Mouse (Mus musculus) liver, embryonic 14.5 days (tissue): ENCODE data around the gene Ppp6r3. TPM values are rescaled to one million over a fixed set of nuclear protein-coding genes. Genes with fewer than 3 reads are reported as not detected.

Source experiments
- ATAC-seq: fragments of 200-750 bp; cut with Nextera tagmentation; 2 replicates; pipeline ENCODE4 v1.8.0; 2017; ENCODE audit warnings: moderate number of reproducible peaks, mild to moderate bottlenecking, moderate library complexity; ENCODE audit not compliant: insufficient read depth
- DNase-seq, 3 experiments: peaks; one replicate each; pipeline ENCODE4 v3.0.0-alpha.2; 2012 to 2013; ENCODE audit warnings: low read depth in 3 of 3, low spot score in 3 of 3
- H3K27ac ChIP-seq: fragments of 300-500 bp; sonication (generic); 2 replicates; pipeline ENCODE4 v1.5.1; 2014; ENCODE audit warnings: moderate library complexity, mild to moderate bottlenecking, control low read depth, inconsistent platforms
- H3K27me3 ChIP-seq: fragments of 300-500 bp; sonication (generic); 2 replicates; pipeline ENCODE4 v1.6.1; 2014; ENCODE audit warnings: mild to moderate bottlenecking, low read length, moderate library complexity; ENCODE audit not compliant: control insufficient read depth, insufficient read depth
- H3K36me3 ChIP-seq: fragments of 300-500 bp; sonication (generic); replicated peaks from 2 replicates; pipeline ENCODE4 v1.6.1; 2014; ENCODE audit warnings: low read depth; ENCODE audit not compliant: control insufficient read depth, insufficient read depth
- H3K4me1 ChIP-seq, 2 experiments: fragments of 200-500 bp in 1 of 2; fragments of 300-500 bp in 1 of 2; sonication (generic) in 1 of 2; replicated peaks; 2 replicates each; pipeline ENCODE4 v1.6.1; 2012 to 2014; ENCODE audit warnings: antibody characterized with exemption in 1 of 2, inconsistent platforms in 1 of 2, low read length in 1 of 2; ENCODE audit not compliant: control insufficient read depth in 2 of 2, insufficient read depth in 2 of 2
- H3K4me2 ChIP-seq: fragments of 300-500 bp; sonication (generic); 2 replicates; pipeline ENCODE4 v1.6.1; 2014; ENCODE audit warnings: low read depth, mild to moderate bottlenecking, control low read depth, moderate library complexity
- H3K4me3 ChIP-seq, 2 experiments: fragments of 200-500 bp in 1 of 2; fragments of 300-500 bp in 1 of 2; sonication (generic) in 1 of 2; 2 replicates each; pipeline ENCODE4 v1.5.1; 2012 to 2014; ENCODE audit warnings: low read depth in 2 of 2, low read length in 2 of 2, mild to moderate bottlenecking in 2 of 2, control low read depth in 1 of 2, inconsistent platforms in 1 of 2, moderate library complexity in 1 of 2; ENCODE audit not compliant: insufficient read depth in 1 of 2
- H3K9ac ChIP-seq: fragments of 300-500 bp; sonication (generic); replicated peaks from 2 replicates; pipeline ENCODE4 v1.6.1; 2014; ENCODE audit warnings: mild to moderate bottlenecking, control low read depth, moderate library complexity
- H3K9me3 ChIP-seq: fragments of 300-500 bp; sonication (generic); 2 replicates; pipeline ENCODE4 v1.6.1; 2016; ENCODE audit warnings: low read length, mixed read lengths; ENCODE audit not compliant: control insufficient read depth
- CTCF ChIP-seq: IDR thresholded peaks from 2 replicates; pipeline ENCODE4 v1.5.1; 2016; ENCODE audit warnings: antibody characterized with exemption, low read depth, control low read depth
- EP300 ChIP-seq: IDR thresholded peaks from 2 replicates; pipeline ENCODE4 v1.6.1; 2016; ENCODE audit warnings: antibody characterized with exemption, low read depth
- WGBS: fragments of 180-500 bp; shearing (Covaris S2); extraction: QIAGEN DNeasy Blood & Tissue Kit; methylation state at CpG from one replicate; pipeline ENCODE4 v1.1.7; 2014; ENCODE audit not compliant: insufficient replicate concordance; 5-methylcytosine and 5-hydroxymethylcytosine counted together
- polyA plus RNA-seq, 2 experiments: library from polyadenylated mRNA; depleted of rRNA in 1 of 2; stranded (reverse) in 1 of 2; unstranded in 1 of 2; fragments of >200 nt; fragmentation: Nextera tagmentation in 1 of 2; extraction: Ambion mirVana in 1 of 2; gene quantifications; 2 replicates each; pipeline versions ENCODE4 v1.2.1 to v1.2.3; 2012 to 2014

The Ppp6r3 gene
- polyA plus RNA-seq, 2 experiments, result 22.6 TPM

DNA sequence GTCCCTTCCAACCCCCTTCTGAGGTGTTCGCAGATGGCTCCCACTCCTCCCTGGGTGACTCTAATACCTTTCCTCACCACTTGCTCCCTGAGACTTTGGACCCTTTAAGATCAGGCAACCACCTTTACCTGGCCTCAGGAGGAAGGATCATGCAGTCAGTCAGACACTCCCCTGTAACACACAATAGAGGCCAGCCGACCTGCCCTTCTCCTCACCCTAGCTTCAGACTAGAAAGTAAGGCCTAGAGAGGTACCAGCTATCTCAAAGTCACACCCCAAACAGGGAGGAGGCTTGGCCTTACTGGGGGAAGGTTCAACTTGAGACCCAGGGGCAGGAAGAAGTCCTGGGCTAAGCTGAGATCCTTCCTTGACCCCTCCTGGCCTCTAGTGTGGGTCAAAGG lies 151.3 kb downstream of the Ppp6r3 start:
- Histone ChIP-seq H3K36me3 (no peaks in the 10 kb centered on the region), H3K9me3 (no peaks in the 10 kb centered on the region), H3K4me3 (no peak overlapping the region), H3K27ac (no peak overlapping the region), H3K9ac (no peak overlapping the region), H3K27me3 (no peaks in the 10 kb centered on the region), H3K4me2 (no peak overlapping the region), H3K4me1 (no peaks in the 10 kb centered on the region)
- TF ChIP-seq CTCF (no peak), EP300 (no peak)
- ATAC-seq (no peak), DNase-seq (no peak)
- WGBS, result 69% methylated on average over 2 of the region's 2 CpGs

DNA sequence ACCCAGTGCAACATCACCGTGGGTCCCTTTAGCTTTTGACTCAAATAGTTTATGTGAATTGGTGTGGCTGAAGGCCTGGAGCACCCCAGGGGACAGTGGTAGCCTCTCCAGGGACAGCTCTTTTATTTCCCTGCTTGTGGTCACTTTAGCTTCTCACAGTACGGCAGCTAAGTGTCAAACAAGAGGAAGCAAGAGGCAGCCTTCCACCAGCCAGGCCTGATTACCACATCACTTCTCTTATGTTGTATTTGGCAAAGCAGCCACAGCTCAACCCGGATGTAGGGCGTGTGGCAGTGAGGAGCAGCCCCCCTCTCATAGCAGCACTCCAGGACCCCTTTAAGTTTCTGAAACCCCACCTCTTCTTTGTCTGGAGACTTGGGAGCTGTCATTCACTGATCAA lies 152.6 kb downstream of the Ppp6r3 start:
- H3K27ac ChIP-seq, result no peak overlapping the region
- no peak overlapping the region for H3K4me2 ChIP-seq
- H3K9me3 ChIP-seq, result no peaks in the 10 kb centered on the region
- TF ChIP-seq EP300 (no peak), CTCF (no peak)
- no peaks in the 10 kb centered on the region for H3K4me1 ChIP-seq
- H3K27me3 ChIP-seq, result no peaks in the 10 kb centered on the region
- ATAC-seq (no peak), DNase-seq (no peak)
- no peak overlapping the region for H3K9ac ChIP-seq
- no peak overlapping the region for H3K4me3 ChIP-seq
- H3K36me3 ChIP-seq, result no peaks in the 10 kb centered on the region
- 28% methylated on average over 4 of the region's 4 CpGs for WGBS

DNA sequence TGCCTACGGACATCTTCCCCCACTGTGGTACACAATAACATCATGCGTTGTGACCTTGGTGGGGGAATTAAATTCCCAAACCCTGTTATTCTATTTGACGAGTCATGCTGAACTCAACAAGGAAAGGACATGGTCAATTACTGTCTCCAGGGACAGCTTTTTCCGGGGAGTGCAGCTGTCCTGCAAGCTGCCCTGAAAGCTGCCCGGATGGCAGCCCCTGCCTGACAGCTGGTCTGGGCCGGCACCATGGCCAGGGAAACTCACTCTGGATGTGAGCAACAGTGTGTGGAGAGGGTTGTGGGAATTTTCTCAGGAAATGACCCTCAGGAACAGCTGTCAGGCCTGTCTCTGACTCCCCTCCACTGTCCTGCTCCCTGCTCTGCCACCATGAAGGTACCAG lies 153.1 kb downstream of the Ppp6r3 start:
- DNase-seq (no peak), ATAC-seq (no peak)
- Histone ChIP-seq H3K27ac (no peak overlapping the region), H3K36me3 (no peaks in the 10 kb centered on the region), H3K9me3 (no peaks in the 10 kb centered on the region), H3K4me2 (no peak overlapping the region), H3K27me3 (no peaks in the 10 kb centered on the region), H3K4me3 (no peak overlapping the region), H3K4me1 (no peaks in the 10 kb centered on the region), H3K9ac (no peak overlapping the region)
- 70% methylated on average over 6 of the region's 6 CpGs for WGBS
- TF ChIP-seq EP300 (no peak), CTCF (no peak)

DNA sequence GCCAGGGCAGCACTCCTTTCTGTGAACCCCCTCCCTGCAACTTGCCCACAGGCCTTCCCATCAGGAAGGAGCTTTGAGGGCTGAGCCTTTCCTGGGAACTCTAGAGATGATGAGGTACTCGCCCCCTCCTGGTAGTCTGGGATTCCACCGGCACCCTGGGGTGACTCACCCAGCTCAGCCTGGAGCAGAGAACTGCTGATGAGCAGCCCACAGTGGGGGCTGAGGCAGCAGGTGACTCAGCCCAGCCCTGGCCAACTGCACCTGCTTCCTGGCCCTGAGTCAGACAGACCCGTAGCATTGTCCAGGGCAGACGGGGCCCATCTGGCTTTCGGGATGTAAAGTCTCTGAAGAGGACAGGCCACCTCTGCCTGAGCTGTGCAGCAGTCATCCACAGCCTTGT lies 156.3 kb downstream of the Ppp6r3 start:
- Histone ChIP-seq H3K27ac (no peak overlapping the region), H3K9me3 (no peaks in the 10 kb centered on the region), H3K4me3 (no peak overlapping the region), H3K4me1 (no peaks in the 10 kb centered on the region), H3K9ac (no peak overlapping the region), H3K4me2 (no peak overlapping the region), H3K36me3 (no peaks in the 10 kb centered on the region), H3K27me3 (peaks cover 8% of the 10 kb centered on the region)
- no peak for ATAC-seq
- DNase-seq, result no peak
- no peak for TF ChIP-seq CTCF
- no peak for TF ChIP-seq EP300
- 55% methylated on average over 5 of the region's 5 CpGs for WGBS

DNA sequence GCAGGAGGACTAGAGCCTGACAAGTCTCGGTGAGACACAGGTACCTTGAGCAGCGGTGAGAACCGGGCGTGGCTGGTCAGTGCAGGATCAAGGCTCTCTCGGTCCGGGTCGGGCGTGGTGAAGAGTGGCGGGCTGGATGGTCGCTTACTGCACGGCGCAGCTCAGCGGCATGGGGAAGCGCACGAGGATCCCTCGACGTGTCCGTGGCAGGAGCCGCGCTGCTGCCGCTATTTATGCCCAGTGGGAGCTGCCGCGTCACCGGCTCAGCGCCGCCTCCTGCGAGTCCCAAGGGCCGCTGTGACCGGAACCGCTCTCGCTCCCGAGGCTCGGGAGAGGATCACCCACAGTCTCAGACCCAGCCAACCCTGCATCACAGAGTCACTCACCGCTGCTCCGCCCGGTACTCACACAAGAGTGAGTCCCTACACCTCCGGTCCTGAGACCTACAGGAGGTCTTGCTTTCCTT lies 161.2 kb downstream of the Ppp6r3 start, which contains the start of gene Gal:
Gene Gal, minus strand, starts transcription at position 277 of the 466 bp plus-strand sequence.
- TF ChIP-seq CTCF (no peak), EP300 (no peak)
- DNase-seq (no peak), ATAC-seq (no peak)
- Histone ChIP-seq H3K36me3 (no peaks in the 10 kb centered on the region), H3K4me3 (no peak within 1 kb of the TSS), H3K4me1 (no peaks in the 10 kb centered on the region), H3K4me2 (0 out of 2 replicates have a peak within 1 kb of the TSS, but pooled peaks have one; percentile 11), H3K27ac (no peak within 1 kb of the TSS), H3K27me3 (peaks cover 18% of the 10 kb centered on the region), H3K9ac (no peak within 1 kb of the TSS), H3K9me3 (no peaks in the 10 kb centered on the region)
- 3% methylated on average over 37 of the region's 37 CpGs for WGBS
